Comparison of ENCODE assay signal across 10 mouse cellular contexts in the genomic region with DNA sequence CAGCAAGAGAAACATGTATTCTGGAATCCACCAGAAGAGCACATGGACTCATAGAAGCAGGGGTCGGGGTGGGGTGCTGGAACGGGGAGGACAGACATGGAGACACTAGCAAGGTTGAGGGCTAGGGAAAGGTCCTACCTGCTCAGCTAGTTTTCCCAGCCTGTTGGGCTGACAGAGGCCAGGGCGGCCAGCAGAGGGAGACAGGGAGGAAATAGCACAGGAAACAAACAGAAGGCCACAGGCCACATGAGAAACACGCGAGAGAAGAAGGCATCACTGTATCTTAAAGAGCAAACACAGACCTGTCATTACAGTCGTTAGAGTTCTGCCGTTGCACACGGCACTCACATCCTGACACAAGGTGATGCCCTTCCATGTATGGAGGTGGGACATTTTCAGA. TPM values are rescaled to one million over a fixed set of nuclear protein-coding genes. Genes with fewer than 3 reads are reported as not detected.
DNase-seq lines count a peak whose midpoint lies in the region; ATAC-seq and TF ChIP-seq lines count a peak whose summit lies in the region.
"Had no signal": no experiment of that assay in that cellular context is flagged by ENCODE, and none has a peak within 500 bp of the region (broad histone marks: within the 10 kb centered on the region; RNA-seq: fewer than 3 reads in every experiment).

No protein-coding gene starts in this region.

- no peak overlapping the region for H3K27ac ChIP-seq in hindbrain, postnatal 0 days
- H3K27ac ChIP-seq in hindbrain, embryonic 16.5 days (ENCODE audit: low read depth, low read length): no peak overlapping the region
- H3K27ac ChIP-seq in midbrain, embryonic 10.5 days (replicated peaks): no peak overlapping the region
- H3K27ac ChIP-seq: lung, embryonic 15.5 days had no signal

- ATAC-seq in hindbrain, postnatal 0 days: no peak
- ATAC-seq in hindbrain, embryonic 16.5 days: no peak

- H3K4me1 ChIP-seq in hindbrain, postnatal 0 days (ENCODE audit: insufficient read depth, low read length): no peaks in the 10 kb centered on the region
- H3K4me1 ChIP-seq in hindbrain, embryonic 16.5 days (ENCODE audit: control insufficient read depth, insufficient read depth, low read depth, low read length): no peaks in the 10 kb centered on the region
- no peaks in the 10 kb centered on the region for H3K4me1 ChIP-seq in midbrain, embryonic 10.5 days
- H3K4me1 ChIP-seq: lung, embryonic 15.5 days had no signal

- H3K9ac ChIP-seq in hindbrain, postnatal 0 days (replicated peaks; ENCODE audit: low read length): no peak overlapping the region
- H3K9ac ChIP-seq in hindbrain, embryonic 16.5 days (ENCODE audit: low read depth, low read length): no peak overlapping the region
- H3K9ac ChIP-seq: lung, embryonic 15.5 days had no signal

- peaks cover 72% of the 10 kb centered on the region for H3K36me3 ChIP-seq in hindbrain, postnatal 0 days (ENCODE audit: insufficient read depth, low read length)
- peaks cover 55% of the 10 kb centered on the region for H3K36me3 ChIP-seq in hindbrain, embryonic 16.5 days (ENCODE audit: control insufficient read depth, insufficient read depth, low read length)
- peaks cover 81% of the 10 kb centered on the region for H3K36me3 ChIP-seq in midbrain, embryonic 10.5 days

- H3K4me2 ChIP-seq in hindbrain, postnatal 0 days (ENCODE audit: low read depth, low read length): no peak overlapping the region
- H3K4me2 ChIP-seq in hindbrain, embryonic 16.5 days (ENCODE audit: low read length): no peak overlapping the region
- H3K4me2 ChIP-seq: lung, embryonic 15.5 days had no signal

- no peaks in the 10 kb centered on the region for H3K27me3 ChIP-seq in hindbrain, postnatal 0 days (ENCODE audit: insufficient read depth, low read length)
- H3K27me3 ChIP-seq in hindbrain, embryonic 16.5 days (replicated peaks; ENCODE audit: control insufficient read depth, insufficient read depth, low read length): no peaks in the 10 kb centered on the region
- no peaks in the 10 kb centered on the region for H3K27me3 ChIP-seq in midbrain, embryonic 10.5 days (ENCODE audit: low read depth, poor library complexity, severe bottlenecking)
- H3K27me3 ChIP-seq: lung, embryonic 15.5 days had no signal

- no peaks in the 10 kb centered on the region for H3K9me3 ChIP-seq in hindbrain, postnatal 0 days (ENCODE audit: low read length)
- H3K9me3 ChIP-seq in hindbrain, embryonic 16.5 days (ENCODE audit: control insufficient read depth, low read length): no peaks in the 10 kb centered on the region
- no peaks in the 10 kb centered on the region for H3K9me3 ChIP-seq in midbrain, embryonic 10.5 days (replicated peaks)
- H3K9me3 ChIP-seq: lung, embryonic 15.5 days had no signal

- 53% methylated on average over 8 of the region's 8 CpGs for WGBS in hindbrain, postnatal 0 days
- WGBS in hindbrain, embryonic 16.5 days: 57% methylated on average over 8 of the region's 8 CpGs
- 59% methylated on average over 8 of the region's 8 CpGs for WGBS in midbrain, embryonic 10.5 days

- TF ChIP-seq CTCF in hindbrain, postnatal 0 days (IDR thresholded peaks at IDR 0.05; ENCODE audit: low read depth): peak; percentile 74

- no peak overlapping the region for H3K4me3 ChIP-seq in hindbrain, postnatal 0 days (ENCODE audit: low read length)
- H3K4me3 ChIP-seq in hindbrain, embryonic 16.5 days (ENCODE audit: low read length): no peak overlapping the region
- H3K4me3 ChIP-seq in midbrain, embryonic 10.5 days: no peak overlapping the region
- H3K4me3 ChIP-seq: erythroblast, embryonic 14.5 days; lung, embryonic 15.5 days had no signal

- DNase-seq in hindbrain, postnatal 0 days (ENCODE audit: low spot score): peak; percentile 57
- peak; percentile 71 for DNase-seq in CD4-positive, CD25-positive, alpha-beta regulatory T cell, adult 2 months (ENCODE audit: low read depth, low spot score)
- DNase-seq in R1 (ENCODE audit: low read depth, low spot score): peak; percentile 66
- peak; percentile 68 for DNase-seq in induced T-regulatory cell, adult 2 months (ENCODE audit: low read depth)
- peak; percentile 28 for DNase-seq in mesoderm, embryonic 11.5 days (ENCODE audit: low read depth, low spot score)
- DNase-seq in layer of hippocampus, adult 11-12 months (ENCODE audit: low spot score): no peak
- DNase-seq in midbrain, embryonic 10.5 days (ENCODE audit: low spot score): no peak

RNA-seq across cellular contexts. Expression of gene S100b, which starts 17.6 kb away (rescaled TPM):
- total RNA-seq in hindbrain, postnatal 0 days (2014; rRNA removed): 13.0 and 22.3 TPM in 2 replicates
- 25.2 and 26.7 TPM in 2 replicates for polyA plus RNA-seq in hindbrain, postnatal 0 days (2015; fragmentation: Nextera tagmentation; extraction: Ambion mirVana)
- polyA plus RNA-seq in hindbrain, embryonic 16.5 days (2015; fragmentation: Nextera tagmentation; extraction: Ambion mirVana): 6.2 and 7.9 TPM in 2 replicates
- not detected in 2 replicates for polyA plus RNA-seq in midbrain, embryonic 10.5 days (2016; fragmentation: Nextera tagmentation; extraction: Ambion mirVana)
- polyA plus RNA-seq: erythroblast, embryonic 14.5 days had no signal

RNA-seq across cellular contexts. Expression of gene Prmt2, which starts 33.6 kb away (rescaled TPM):
- 148 and 174 TPM in 2 replicates for total RNA-seq in hindbrain, postnatal 0 days (2014; rRNA removed)
- polyA plus RNA-seq in hindbrain, postnatal 0 days (2015; fragmentation: Nextera tagmentation; extraction: Ambion mirVana): 245 and 250 TPM in 2 replicates
- polyA plus RNA-seq in hindbrain, embryonic 16.5 days (2015; fragmentation: Nextera tagmentation; extraction: Ambion mirVana): 364 and 368 TPM in 2 replicates
- polyA plus RNA-seq in midbrain, embryonic 10.5 days (2016; fragmentation: Nextera tagmentation; extraction: Ambion mirVana): 72.6 and 94.9 TPM in 2 replicates

Comparison
In these comparisons a context has a peak if more than half of its experiments do, and no peak if none do; other contexts are left out.
1. DNase-seq: peak in hindbrain, postnatal 0 days (single experiment), CD4-positive, CD25-positive, alpha-beta regulatory T cell, adult 2 months (single experiment), R1 (single experiment), induced T-regulatory cell, adult 2 months (single experiment) and mesoderm, embryonic 11.5 days (single experiment); none in layer of hippocampus, adult 11-12 months (single experiment) and midbrain, embryonic 10.5 days (single experiment).